Mouse (Mus musculus) retina, adult 2 months (tissue): ENCODE data around the gene Ppfia1.

Source experiments
- DNase-seq: peaks from one replicate; pipeline ENCODE4 v3.0.0-alpha.2; 2012; ENCODE audit warnings: low read depth, low spot score

Gene Ppfia1

DNA sequence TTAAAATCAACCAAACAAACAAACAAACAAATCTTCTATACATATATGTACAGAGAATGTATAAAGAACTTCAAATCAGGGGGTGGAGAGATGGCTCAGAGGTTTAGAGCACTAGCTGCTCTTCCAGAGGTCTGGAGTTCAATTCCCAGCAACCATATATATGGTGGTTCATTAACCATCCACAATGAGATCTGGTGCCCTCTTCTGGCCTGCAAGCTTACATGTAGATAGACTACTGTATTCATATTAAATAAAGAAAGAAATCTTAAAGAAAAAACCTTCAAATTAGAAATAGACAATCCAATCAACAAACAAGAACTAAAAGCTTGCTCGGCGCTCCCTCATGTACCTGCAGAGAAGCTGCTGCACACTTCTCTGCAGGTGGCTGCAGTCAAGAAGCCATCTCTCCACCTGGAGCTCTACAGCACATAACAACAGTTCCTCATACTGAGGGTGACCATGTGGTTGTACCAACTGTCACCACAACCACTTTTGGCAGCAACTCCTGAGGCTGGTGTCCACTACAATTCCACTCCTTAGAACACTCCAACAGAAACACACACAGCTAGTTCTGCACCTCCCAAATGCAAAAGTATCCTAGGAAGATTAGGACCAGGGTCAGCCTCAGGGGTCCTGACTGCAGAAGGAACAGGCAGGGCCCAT, 3.5 kb downstream of the Ppfia1 start:
- DNase-seq: no peak

DNA sequence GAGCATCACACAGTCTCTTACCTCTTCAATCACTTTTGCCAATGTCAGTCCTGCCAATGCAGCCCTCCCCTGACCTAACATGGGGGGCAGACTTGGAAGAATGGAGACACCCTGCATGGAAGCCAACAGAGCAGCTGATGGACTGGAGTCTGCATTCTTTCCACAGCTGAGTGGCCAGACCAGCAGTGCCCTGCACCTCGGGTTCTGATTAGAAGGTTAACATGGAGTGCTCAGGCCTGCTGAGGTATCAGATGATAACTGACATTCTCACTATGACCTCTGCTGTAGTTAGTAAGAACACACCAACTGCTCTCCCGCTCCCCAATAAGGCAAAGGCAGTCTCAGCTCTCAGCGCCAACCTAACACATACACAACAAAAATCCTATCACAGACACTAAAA, 8.3 kb downstream of the Ppfia1 start:
- no peak for DNase-seq

DNA sequence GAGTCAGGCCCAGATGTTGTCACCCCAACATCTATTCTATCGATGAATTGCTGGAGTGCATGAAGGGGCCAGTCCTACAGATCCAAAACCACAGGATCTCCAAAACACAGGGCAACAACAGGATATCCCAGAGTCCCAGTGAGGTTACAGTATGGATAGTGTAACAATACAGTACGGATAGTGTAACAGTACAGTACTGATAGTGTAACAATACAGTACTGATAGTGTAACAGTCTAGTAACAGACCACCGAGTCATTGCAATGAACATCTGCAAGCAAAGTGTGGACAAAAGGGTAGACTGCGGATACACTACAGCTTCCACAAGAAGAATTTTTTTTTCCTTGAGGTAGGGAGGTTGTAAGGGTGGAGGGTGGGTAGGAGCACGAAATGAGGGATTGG, 12.2 kb downstream of the Ppfia1 start:
- DNase-seq: no peak

DNA sequence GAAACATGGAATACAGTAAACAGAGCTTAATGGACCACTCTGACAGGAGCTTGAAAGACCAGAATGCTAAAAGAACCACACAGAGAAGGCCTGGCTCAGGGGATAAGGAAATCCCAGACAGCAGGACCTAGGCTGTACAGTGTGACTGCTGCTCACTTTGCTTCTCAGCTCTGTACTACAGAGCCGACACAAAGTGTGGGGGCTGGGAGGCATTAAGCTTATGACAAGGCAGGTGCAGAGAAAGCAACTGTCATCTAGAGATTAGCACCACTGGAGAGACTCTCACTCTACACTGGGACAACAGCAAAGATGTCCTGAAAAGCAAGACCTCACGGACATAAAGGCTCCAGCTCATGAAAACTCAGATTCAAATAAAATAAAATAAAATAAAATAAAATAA, 14.4 kb downstream of the Ppfia1 start:
- DNase-seq: no peak

DNA sequence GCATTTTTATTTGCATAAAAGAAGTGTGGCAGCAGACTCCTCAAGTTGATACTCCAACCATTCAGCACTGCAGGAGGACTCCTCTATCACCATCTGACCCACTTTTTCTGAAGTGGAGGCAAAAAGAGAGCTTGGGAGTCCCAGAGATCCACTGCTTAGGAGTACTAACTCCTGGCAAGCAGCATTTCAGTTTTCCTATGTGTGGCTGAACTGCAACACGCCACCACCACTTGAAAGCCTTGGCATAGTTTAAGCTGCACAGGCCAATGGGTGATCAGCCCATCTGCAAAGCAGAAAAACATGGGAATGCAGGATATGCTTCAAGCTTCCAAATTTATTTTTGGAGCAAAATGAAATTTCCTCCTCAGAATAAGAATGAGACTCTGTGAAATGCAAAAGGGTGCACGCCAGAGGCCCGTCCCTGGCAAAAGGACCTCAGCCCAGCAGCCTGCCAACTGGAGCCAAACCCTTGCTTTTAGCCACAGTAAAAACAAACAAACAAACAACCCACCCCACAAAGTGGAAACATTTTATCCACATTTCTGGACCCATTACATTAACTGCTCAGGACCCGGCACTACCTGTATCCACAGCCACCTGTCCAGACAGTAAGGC, 15.4 kb downstream of the Ppfia1 start:
- no peak for DNase-seq

DNA sequence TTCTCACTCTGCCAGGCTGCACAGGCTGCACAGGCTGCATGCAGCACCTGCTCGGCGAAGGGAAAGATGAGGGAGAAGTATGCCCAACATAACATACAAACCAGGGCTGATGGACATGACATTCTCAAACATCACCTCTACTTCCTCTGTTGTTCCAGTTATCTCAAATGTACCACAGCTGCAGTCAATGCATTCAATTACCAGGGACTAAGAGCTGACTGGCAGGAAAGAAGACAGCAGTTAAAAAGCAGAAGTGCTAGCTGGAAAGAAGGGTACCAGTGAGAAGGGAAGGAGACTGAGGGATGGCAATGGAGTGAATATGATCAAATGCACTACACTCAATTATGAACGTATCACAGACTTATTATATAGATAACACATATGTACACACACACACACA, 17.2 kb downstream of the Ppfia1 start:
- DNase-seq: no peak

DNA sequence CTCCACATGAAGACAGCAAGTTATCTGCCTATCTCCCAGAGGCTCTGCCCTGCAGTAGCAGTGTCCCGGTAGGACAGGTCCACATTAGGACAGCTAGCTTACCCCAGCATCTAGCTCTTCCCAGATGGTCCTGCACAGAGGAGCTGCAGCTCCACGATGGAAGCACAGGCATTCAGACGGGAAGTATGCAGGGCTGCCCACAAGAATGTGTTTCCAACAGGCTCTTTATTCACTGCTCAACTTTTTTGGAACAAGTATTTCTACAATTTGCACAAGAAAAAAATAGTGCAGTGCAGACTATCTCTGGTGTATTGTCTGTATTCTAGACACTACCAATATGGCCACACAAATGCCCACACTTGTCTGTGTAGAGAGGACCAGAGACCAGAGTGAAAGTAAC, 18.8 kb downstream of the Ppfia1 start:
- no peak for DNase-seq

DNA sequence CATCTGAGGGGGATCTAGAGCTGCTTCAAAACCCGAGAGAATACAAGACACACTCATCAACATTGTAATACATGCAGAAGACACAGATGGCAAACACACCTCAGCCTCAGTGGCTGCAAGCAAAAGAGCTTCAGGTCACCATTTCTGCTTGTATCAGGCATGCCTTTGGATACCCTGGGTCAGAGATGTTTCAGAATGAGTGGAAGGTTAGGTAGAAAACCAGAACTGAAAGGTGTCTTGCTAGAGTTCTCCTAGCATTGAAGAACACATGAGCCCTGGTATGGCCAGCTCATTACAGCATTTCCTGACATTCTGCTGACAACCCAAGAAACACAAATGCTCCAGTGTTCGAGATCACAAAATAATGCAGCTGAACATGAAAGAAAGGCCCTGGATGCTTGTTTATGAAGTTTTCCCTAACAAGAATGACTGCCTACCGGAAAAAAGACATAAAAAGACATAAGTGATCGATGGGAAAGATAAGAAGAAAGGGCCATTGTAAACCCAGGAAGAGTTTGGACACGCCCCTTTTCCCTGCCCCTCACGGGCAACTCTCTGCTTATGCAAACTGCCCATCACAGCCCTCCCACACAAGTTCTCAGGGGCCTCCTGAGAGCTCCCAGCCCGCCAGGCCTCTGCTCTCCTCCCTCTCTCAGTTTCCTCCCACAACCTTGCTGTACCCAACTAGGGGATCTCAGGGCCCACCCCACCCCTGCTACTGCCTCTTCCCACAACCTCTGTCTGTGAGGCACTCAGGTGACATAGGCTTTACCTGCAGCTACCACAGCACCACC, 21.7 kb downstream of the Ppfia1 start:
- DNase-seq: no peak

DNA sequence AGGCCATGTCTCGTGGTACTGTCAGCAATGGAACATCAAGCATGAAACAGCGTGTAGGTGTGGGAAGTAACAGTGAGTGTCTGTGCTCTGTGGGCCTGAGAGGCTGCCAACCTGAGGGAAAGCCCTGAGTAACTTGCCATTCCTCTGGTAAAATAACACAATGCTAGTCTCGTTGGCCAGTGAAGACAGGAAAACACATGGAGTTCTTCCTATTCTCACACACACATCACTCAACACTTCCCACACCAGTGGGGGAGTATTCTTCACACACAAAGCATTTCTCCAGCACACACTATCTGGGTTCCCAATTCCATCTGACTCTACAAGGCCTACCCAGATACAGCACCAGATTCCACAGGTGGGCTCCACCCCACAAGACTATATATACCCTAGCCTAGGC, 23.7 kb downstream of the Ppfia1 start:
- no peak for DNase-seq

DNA sequence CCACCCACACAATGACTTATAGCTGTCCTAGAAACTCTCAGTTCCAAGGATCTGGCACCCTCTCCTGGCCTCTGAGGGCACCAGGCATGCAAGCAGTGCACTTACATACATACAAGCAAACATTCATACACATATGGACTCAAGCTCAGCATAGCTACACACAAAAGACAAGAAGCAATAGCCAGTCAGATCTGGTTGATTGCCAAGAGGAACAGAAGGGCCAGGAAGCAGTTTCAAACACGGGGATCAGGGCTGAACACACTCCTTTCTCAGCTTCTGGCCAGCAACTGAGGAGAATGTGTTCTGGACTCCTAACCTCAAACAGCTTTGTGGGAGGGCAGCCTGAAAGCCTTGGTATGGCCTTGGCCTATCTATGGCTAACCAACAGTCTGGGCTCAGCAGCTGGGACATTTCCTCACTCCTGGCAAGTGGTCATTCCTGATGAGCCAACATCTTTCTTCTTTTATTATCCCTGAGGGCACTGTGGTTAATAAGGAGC, 25.8 kb downstream of the Ppfia1 start:
- DNase-seq: no peak

DNA sequence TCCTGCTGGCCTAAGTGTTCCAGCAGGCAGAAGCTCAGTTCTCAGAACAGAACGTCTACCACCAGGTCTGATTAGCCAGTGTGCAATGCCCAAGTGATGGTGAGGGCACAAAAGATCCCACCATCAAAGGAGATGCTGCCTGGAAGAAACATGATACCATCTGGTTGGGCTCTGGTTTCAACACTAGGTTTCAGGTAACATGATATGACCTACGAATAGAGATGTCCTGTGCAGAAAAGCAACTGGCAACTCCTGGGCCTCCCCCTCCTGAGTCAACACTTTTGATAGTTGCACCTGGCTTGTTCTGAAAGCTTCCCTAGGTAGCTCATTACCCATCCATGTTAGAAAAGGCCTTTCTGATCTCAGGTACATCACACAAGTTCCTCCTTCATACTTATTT, 26.9 kb downstream of the Ppfia1 start:
- DNase-seq: no peak

DNA sequence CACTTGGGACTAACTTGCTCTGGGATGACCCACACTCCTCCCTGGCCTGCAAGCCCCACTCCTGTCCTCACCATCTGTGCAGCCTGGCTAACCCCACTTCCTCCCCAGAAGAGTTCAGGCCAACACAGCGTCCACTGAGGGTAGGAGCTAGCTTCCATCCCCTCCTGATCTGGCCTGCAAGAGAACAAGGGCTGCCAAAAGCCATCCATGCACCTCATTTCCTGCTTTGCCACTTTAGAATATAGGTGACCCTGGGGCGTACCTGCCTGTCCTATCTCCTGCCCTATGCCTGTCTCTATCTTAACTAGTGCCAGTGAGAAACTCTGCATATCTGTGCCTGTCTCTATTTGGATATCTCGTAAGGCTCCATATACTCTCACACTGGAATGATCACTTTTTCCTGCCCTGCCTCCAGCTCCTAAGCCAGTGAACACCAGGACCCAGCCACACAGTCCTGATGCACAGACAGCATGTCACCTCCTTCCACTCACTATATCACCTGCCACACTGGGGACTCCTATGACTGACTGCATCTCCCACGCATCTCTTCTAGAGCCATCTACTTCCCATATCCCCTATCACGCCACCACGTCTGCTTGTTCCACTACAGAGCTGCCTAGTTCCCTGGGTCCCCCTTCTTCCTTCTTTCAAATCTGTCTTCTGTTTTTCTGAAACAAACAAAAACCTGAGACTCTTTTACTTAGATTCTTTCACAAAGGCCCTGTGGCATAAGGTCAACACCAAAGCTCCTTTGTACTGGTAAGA, 28.9 kb downstream of the Ppfia1 start:
- no peak for DNase-seq

DNA sequence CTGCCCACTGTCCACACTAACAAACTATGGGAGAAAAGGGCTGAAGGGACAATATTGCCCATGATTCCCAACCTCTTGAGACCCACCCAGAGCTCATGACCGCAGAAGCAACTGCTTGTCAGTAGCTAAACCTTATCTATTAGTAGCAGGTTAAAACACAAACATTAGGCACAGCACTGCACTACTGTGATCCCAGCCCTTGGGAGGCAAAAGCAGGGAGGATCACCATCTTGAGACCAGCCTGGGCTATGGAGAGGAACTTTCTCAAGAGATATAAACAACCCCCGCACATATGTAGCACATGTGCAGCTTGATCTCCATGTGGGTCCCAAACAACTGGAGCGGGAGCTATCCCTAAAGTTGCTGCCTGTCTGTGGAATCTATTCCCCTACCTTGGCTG, 30.1 kb downstream of the Ppfia1 start:
- DNase-seq: no peak

DNA sequence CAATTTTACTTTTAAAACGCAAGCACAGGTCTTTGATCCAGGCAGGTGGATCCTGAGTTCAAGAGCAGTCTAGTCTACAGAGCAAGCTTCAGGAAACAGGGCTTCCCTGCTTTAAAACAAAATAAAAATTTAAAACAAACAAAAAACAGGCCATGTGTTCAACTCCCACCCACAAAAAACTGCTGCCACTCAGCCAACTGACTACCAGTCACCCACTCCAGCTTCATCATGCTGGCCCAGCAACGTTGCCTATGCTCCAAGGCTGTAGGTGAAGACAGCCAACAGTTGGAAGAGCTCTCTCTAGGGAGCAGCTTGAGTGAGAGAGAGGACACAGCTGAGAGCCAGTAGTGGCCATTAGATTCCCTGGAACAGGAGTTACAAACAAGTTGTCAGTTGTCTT, 31.6 kb downstream of the Ppfia1 start:
- DNase-seq: no peak

DNA sequence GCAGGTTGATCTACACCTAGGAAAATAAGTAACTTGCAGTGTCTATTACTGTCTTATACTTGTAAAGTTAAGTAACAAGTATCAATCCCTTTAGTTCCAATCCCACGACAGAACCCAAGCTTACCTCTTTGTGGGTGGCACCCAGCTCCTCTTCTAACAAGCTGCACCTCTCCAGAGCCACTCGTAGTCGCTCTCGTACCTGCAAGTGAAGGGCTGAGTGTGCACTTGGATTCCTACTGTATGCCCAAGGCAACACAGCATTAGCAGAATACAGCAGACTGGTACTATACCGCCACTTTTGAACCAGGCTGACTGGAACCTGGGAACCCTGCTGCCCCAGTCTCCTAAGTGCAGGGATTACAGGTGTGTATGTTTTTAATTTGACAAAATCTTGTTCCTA, 33.7 kb downstream of the Ppfia1 start:
- no peak for DNase-seq

DNA sequence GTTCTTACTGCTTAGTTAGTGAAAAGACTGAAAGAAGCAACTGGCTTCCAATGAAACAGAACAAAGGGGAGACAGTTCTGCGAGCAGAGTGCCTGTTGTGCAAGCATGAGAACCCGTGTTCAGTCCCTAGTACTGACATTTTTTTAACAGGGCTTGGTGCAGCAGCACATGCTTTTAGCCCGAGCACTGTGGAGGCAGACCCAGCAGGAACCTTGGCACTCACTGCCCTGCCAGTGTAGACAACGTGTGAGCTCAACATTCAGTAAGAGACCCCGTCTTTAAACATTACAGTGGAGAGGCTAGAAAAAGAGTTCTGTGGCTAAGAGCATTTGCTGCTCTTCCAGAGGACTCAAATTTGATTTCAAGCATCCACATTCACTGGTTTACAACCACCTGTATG, 36.8 kb downstream of the Ppfia1 start:
- DNase-seq: no peak

DNA sequence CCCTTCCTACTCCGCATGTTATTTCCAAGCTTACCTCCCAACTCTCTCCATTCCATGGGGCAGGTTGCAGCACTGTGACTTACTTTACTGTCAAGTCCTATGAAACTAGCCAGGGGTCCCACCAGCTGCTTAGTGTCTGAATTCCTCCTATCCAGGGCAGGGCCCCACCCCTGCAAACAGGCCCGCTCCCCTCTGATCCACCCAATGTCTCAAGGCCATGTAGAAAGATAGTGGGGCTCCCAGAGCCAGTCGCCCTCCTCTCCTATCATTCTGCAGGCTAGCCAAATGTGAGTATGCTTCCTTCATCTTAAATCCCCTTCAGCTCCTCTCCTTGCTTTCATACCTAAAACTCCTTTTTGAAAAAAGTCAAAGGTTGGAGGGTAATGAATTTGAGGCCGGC, 44.4 kb downstream of the Ppfia1 start:
- no peak for DNase-seq

DNA sequence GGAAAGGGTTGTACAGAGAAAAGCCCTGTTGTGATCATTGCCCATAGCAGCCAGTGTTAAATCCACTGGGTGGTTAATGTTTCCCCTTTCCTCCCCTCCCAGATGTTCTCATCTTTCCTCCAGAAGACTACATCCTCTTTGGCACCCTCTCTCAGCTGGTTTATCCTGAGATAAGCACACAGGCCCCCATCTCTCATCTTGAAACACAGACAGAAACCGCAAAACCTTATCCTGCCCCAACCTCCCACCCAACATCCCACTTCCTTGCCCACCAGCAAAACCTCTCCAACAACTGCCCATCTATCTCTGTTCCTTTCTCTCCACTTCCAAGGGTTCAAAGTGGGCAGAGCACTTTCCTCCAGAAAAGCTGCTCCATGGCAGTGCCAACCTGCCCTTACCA, 46.7 kb downstream of the Ppfia1 start:
- no peak for DNase-seq

DNA sequence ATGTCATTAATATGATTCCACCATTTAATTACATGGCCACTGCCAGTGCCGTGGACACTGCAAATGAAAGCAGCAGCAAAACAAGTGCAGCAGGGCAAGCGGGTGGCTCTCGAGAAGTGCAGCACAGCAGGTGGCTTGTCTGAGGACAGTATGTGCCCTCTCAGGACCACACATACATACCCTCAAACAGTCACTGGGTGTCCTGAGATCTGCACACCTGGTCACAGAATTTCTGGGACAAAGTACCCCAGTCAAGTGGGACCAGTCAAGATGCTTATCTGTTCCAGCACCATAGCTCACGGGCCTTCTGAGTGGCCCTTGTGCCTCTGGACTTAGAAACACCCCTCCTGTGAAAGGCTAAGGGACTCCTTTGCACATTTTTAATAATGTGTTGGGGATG, 49.6 kb downstream of the Ppfia1 start:
- no peak for DNase-seq

DNA sequence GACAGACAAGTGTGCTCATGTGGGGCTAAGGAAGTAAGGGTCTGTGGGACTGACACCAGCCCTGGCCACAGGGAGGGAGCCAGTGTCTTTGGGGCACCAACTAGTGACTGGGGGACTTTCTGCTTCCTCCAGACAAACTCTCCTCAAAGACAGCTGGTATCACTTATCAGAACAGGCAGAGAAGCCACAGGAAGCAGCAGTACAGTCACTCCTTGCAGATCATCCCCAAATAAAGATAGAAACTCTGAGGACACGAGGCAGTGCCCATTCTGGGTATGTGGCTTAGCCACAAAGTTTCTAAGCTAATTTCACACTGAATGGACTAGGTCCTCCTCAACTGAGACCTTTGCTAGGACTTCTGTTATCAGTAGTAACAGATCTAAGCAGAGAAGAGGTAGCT, 60.6 kb downstream of the Ppfia1 start:
- no peak for DNase-seq

DNA sequence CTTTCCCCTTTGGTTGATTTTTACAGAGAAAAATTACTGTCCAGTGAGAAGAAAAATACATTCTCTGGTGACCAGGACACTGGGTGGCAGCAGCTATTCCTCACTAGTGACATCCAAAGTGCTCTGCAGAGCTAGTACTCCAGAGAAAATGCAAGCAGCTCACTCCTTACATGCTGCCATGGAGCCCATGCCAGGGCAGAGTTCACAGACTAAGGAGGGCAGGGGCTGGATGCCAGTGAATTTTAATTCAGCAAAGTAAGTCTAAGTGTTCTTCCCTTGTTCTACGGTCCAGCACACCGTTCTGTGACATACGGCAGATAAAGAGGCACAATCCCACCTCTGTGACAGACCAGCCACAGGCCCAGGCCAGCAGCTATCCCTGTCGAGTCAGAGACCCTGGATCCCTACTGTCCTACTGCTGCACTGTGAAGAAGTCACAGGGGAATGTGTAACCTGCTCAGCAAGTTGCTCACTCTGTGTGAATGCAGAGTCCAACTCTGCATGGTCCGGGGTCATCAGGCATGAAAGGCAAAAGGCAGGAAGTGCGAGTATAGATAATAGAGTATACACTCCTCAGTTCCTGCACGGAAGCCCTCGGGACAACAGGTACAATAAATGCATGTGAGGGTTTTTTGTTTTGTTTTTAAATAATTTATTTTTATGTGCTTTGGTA, 63.2 kb downstream of the Ppfia1 start:
- no peak for DNase-seq
